Mouse (Mus musculus) CH12.LX (cell line): ENCODE measurements at regions not wholly inside any gene's neighbourhood (a gene's known extent, or its start where the extent isn't known, plus 50 kb on each side); places are given as distances from the start of the nearest gene placed in this dataset.

Experiments
- DNase-seq: peaks from one replicate; pipeline ENCODE4 v3.0.0-alpha.2; 2013; ENCODE audit errors: extremely low read depth
- H3K27ac ChIP-seq: 2 replicates; pipeline ENCODE4 v1.5.1; 2012; ENCODE audit warnings: low read depth, mild to moderate bottlenecking, control low read depth, moderate library complexity; ENCODE audit not compliant: insufficient read depth
- H3K27me3 ChIP-seq: replicated peaks from 2 replicates; pipeline ENCODE3; 2012; ENCODE audit warnings: inconsistent platforms
- H3K36me3 ChIP-seq, 2 experiments: replicated peaks in 1 of 2; 2 replicates each; pipeline versions ENCODE3 to v1.6.1; 2012; ENCODE audit warnings: inconsistent platforms in 1 of 2, low read length in 1 of 2, mild to moderate bottlenecking in 1 of 2, mixed read lengths in 1 of 2, moderate library complexity in 1 of 2; ENCODE audit not compliant: control insufficient read depth in 1 of 2, insufficient read depth in 1 of 2
- H3K4me1 ChIP-seq, 2 experiments: 2 replicates each; pipeline ENCODE4 v1.6.1; 2012; ENCODE audit warnings: inconsistent platforms in 1 of 2, moderate library complexity in 1 of 2; ENCODE audit not compliant: insufficient read depth in 2 of 2, control insufficient read depth in 1 of 2
- H3K4me2 ChIP-seq: 2 replicates; pipeline ENCODE4 v1.6.1; 2012; ENCODE audit warnings: low read depth, mild to moderate bottlenecking, control low read depth; ENCODE audit not compliant: poor library complexity, insufficient read depth, severe bottlenecking
- H3K4me3 ChIP-seq, 3 experiments: fragments of 150-350 bp in 1 of 3; sonication (generic) in 1 of 3; replicated peaks in 1 of 3; 2 replicates each; pipeline versions ENCODE3 to v1.5.1; 2011 to 2012; ENCODE audit warnings: low read depth in 2 of 3, low read length in 2 of 3, mild to moderate bottlenecking in 2 of 3, moderate library complexity in 2 of 3, control low read depth in 1 of 3, improper control_type of control experiment in 1 of 3, inconsistent platforms in 1 of 3, mixed read lengths in 1 of 3; ENCODE audit not compliant: poor library complexity in 1 of 3
- H3K79me2 ChIP-seq: replicated peaks from 2 replicates; pipeline ENCODE4 v1.6.1; 2012; ENCODE audit warnings: mild to moderate bottlenecking, moderate library complexity; ENCODE audit not compliant: control insufficient read depth, poor library complexity, insufficient read depth, severe bottlenecking; ENCODE audit errors: extremely low read depth
- H3K9ac ChIP-seq: 2 replicates; pipeline ENCODE4 v1.6.1; 2012; ENCODE audit warnings: low read depth, mild to moderate bottlenecking, control low read depth, moderate library complexity; ENCODE audit not compliant: insufficient read depth
- H3K9me3 ChIP-seq: replicated peaks from 2 replicates; pipeline ENCODE3; 2012; ENCODE audit warnings: low read length, inconsistent platforms, mixed read lengths
- CHD1 ChIP-seq: IDR thresholded peaks from 2 replicates; pipeline ENCODE4 v1.6.1; 2012; ENCODE audit warnings: low read depth, low read length, improper control_type of control experiment, inconsistent platforms
- CHD2 ChIP-seq: IDR thresholded peaks from 2 replicates; pipeline ENCODE4 v1.6.1; 2011; ENCODE audit warnings: low read length, improper control_type of control experiment
- CTCF ChIP-seq, 2 experiments: IDR thresholded peaks in 1 of 2; conservative IDR thresholded peaks in 1 of 2; 2 replicates each; pipeline ENCODE4 v1.5.1; 2011 to 2012; ENCODE audit warnings: low read depth in 2 of 2, low read length in 2 of 2, improper control_type of control experiment in 1 of 2, inconsistent platforms in 1 of 2, mild to moderate bottlenecking in 1 of 2, moderate library complexity in 1 of 2
- E2F4 ChIP-seq: IDR thresholded peaks from 2 replicates; pipeline ENCODE4 v1.6.1; 2011; ENCODE audit warnings: low read depth, low read length, improper control_type of control experiment; ENCODE audit not compliant: insufficient replicate concordance
- ETS1 ChIP-seq: conservative IDR thresholded peaks from 2 replicates; pipeline ENCODE4 v1.6.1; 2012; ENCODE audit warnings: low read depth, mild to moderate bottlenecking, inconsistent platforms, low read length, improper control_type of control experiment, moderate library complexity
- GABPA ChIP-seq: IDR thresholded peaks from 2 replicates; pipeline ENCODE4 v1.6.1; 2012; ENCODE audit warnings: low read depth, low read length, improper control_type of control experiment, inconsistent platforms; ENCODE audit not compliant: insufficient replicate concordance
- HCFC1 ChIP-seq: IDR thresholded peaks from 2 replicates; pipeline ENCODE4 v1.6.1; 2012; ENCODE audit warnings: low read depth, mild to moderate bottlenecking, inconsistent platforms, low read length, improper control_type of control experiment
- IRF4 ChIP-seq: IDR thresholded peaks from 2 replicates; pipeline ENCODE4 v1.6.1; 2014; ENCODE audit warnings: low read depth, mild to moderate bottlenecking, inconsistent platforms, low read length, improper control_type of control experiment
- JUN ChIP-seq: IDR thresholded peaks from 2 replicates; pipeline ENCODE4 v1.6.1; 2011; ENCODE audit warnings: low read depth, mild to moderate bottlenecking, low read length, improper control_type of control experiment, moderate library complexity; ENCODE audit not compliant: insufficient read depth
- JUND ChIP-seq: conservative IDR thresholded peaks from 2 replicates; pipeline ENCODE4 v1.6.1; 2011; ENCODE audit warnings: low read depth, low read length, improper control_type of control experiment
- KAT2A ChIP-seq: IDR thresholded peaks from 2 replicates; pipeline ENCODE4 v1.6.1; 2012; ENCODE audit warnings: low read length, improper control_type of control experiment, inconsistent platforms; ENCODE audit not compliant: insufficient replicate concordance
- MAFK ChIP-seq: IDR thresholded peaks from 2 replicates; pipeline ENCODE4 v1.6.1; 2011; ENCODE audit warnings: low read length, improper control_type of control experiment; ENCODE audit not compliant: insufficient replicate concordance
- MAX ChIP-seq: IDR thresholded peaks from 2 replicates; pipeline ENCODE4 v1.6.1; 2011; ENCODE audit warnings: low read length, improper control_type of control experiment
- MAZ ChIP-seq: IDR thresholded peaks from 2 replicates; pipeline ENCODE4 v1.6.1; 2012; ENCODE audit warnings: low read depth, mild to moderate bottlenecking, inconsistent platforms, low read length, improper control_type of control experiment, moderate library complexity
- MYC ChIP-seq: IDR thresholded peaks from 2 replicates; pipeline ENCODE4 v1.6.1; 2011; ENCODE audit warnings: low read depth, mild to moderate bottlenecking, improper control_type of control experiment, low read length
- NELFE ChIP-seq: IDR thresholded peaks from 2 replicates; pipeline ENCODE4 v1.6.1; 2011; ENCODE audit warnings: low read depth, low read length, improper control_type of control experiment
- NRF1 ChIP-seq: IDR thresholded peaks from 2 replicates; pipeline ENCODE4 v1.6.1; 2014; ENCODE audit warnings: low read depth, mild to moderate bottlenecking, inconsistent platforms, low read length, improper control_type of control experiment, moderate library complexity
- PAX5 ChIP-seq: IDR thresholded peaks from 2 replicates; pipeline ENCODE4 v1.6.1; 2012; ENCODE audit warnings: low read length, inconsistent platforms, mixed read lengths
- POLR2A ChIP-seq: IDR thresholded peaks from 2 replicates; pipeline ENCODE4 v1.6.1; 2011; ENCODE audit warnings: low read depth, mild to moderate bottlenecking, improper control_type of control experiment, low read length
- POLR2AphosphoS2 ChIP-seq: IDR thresholded peaks from 2 replicates; pipeline ENCODE4 v1.6.1; 2011; ENCODE audit warnings: low read depth, low read length, improper control_type of control experiment
- RAD21 ChIP-seq: IDR thresholded peaks from 2 replicates; pipeline ENCODE4 v1.6.1; 2011; ENCODE audit warnings: low read depth, mild to moderate bottlenecking, low read length, improper control_type of control experiment, moderate library complexity
- RCOR1 ChIP-seq: conservative IDR thresholded peaks from 2 replicates; pipeline ENCODE4 v1.6.1; 2012; ENCODE audit warnings: low read depth, mild to moderate bottlenecking, inconsistent platforms, low read length, improper control_type of control experiment
- SIN3A ChIP-seq: IDR thresholded peaks from 2 replicates; pipeline ENCODE4 v1.6.1; 2012; ENCODE audit warnings: low read length, improper control_type of control experiment, inconsistent platforms
- SMC3 ChIP-seq: IDR thresholded peaks from 2 replicates; pipeline ENCODE4 v1.6.1; 2011; ENCODE audit warnings: low read depth, low read length, improper control_type of control experiment
- TCF12 ChIP-seq: IDR thresholded peaks from 2 replicates; pipeline ENCODE4 v1.6.1; 2014; ENCODE audit warnings: low read depth, mild to moderate bottlenecking, inconsistent platforms, low read length, improper control_type of control experiment
- USF2 ChIP-seq: conservative IDR thresholded peaks from 2 replicates; pipeline ENCODE4 v1.6.1; 2011; ENCODE audit warnings: low read depth, low read length, improper control_type of control experiment
- ZC3H11A ChIP-seq: IDR thresholded peaks from 2 replicates; pipeline ENCODE4 v1.6.1; 2012; ENCODE audit warnings: low read depth, mild to moderate bottlenecking, inconsistent platforms, low read length, improper control_type of control experiment
- ZKSCAN1 ChIP-seq: IDR thresholded peaks from 2 replicates; pipeline ENCODE4 v1.6.1; 2012; ENCODE audit warnings: low read depth, inconsistent platforms, low read length, improper control_type of control experiment, borderline replicate concordance
- ZMIZ1 ChIP-seq: IDR thresholded peaks from 2 replicates; pipeline ENCODE4 v1.6.1; 2012; ENCODE audit warnings: low read depth, mild to moderate bottlenecking, inconsistent platforms, low read length, improper control_type of control experiment
- ZNF384 ChIP-seq: IDR thresholded peaks from 2 replicates; pipeline ENCODE4 v1.6.1; 2012; ENCODE audit warnings: low read depth, low read length, improper control_type of control experiment, inconsistent platforms
- dilution Hi-C: fragments of 300-500 bp; cut with MboI; formaldehyde crosslinking; loops from 2 replicates; pipeline ENCODE4 v1.14.3; 2020; ENCODE audit warnings: low sequenced_read_pairs; ENCODE audit not compliant: extremely low pct_unique_long_range_greater_than_20kb, extremely low pct_ligation_motif_present
- in situ Hi-C: fragments of 300-500 bp; cut with MboI; formaldehyde crosslinking; loops from 3 replicates; pipeline ENCODE4 v1.14.3; 2019; ENCODE audit warnings: low sequenced_read_pairs, low pct_ligation_motif_present, low pct_unique_long_range_greater_than_20kb, mixed read lengths

- no peaks in the 10 kb centered on the region for H3K27me3 ChIP-seq
- H3K79me2 ChIP-seq: no peaks in the 10 kb centered on the region
- in situ Hi-C loops: no loop called here
- no peak for DNase-seq
- no peak for TF ChIP-seq PAX5
- no peak for TF ChIP-seq ZMIZ1
- no peak for TF ChIP-seq MYC
- TF ChIP-seq CTCF (conservative IDR thresholded peaks at IDR 0.05 in 1 of 2, IDR thresholded peaks at IDR 0.05 in 1 of 2; ENCODE audit: low read depth in 2 of 2, low read length in 2 of 2): no peak; a peak in 1 of 4 replicates
- TF ChIP-seq NELFE: no peak
- no peak for TF ChIP-seq MAFK
- no peak for TF ChIP-seq NRF1
- TF ChIP-seq CHD1: no peak
- no peak for TF ChIP-seq POLR2A
- no peak for TF ChIP-seq E2F4
- H3K4me2 ChIP-seq: peak overlapping the region; percentile 81; the same call in 1 of the 2 replicates
- no peaks in the 10 kb centered on the region for H3K36me3 ChIP-seq
- H3K4me3 ChIP-seq: peak overlapping the region in 1 of 3 experiments; percentile 23
- H3K9ac ChIP-seq: 0 out of 2 replicates have a peak overlapping the region, but pooled peaks have one; percentile 46
- dilution Hi-C loops: no loop called here
- peaks cover 0 to 9% of the 10 kb centered on the region in 2 experiments; a peak in 2 of 4 replicates for H3K4me1 ChIP-seq
- H3K9me3 ChIP-seq: peaks cover 4% of the 10 kb centered on the region
- H3K27ac ChIP-seq: no peak overlapping the region
Observed at GRCm38 (mm10) chr3:130819031-130819836, 89.0 kb upstream of the Rpl34 start.

GRCm38 (mm10) chr3:130818467-130819030, 88.4 kb upstream of the Rpl34 start:
- peak; percentile 75 for DNase-seq
- peaks cover 0 to 9% of the 10 kb centered on the region in 2 experiments; a peak in 2 of 4 replicates for H3K4me1 ChIP-seq
- no peaks in the 10 kb centered on the region for H3K27me3 ChIP-seq
- H3K9ac ChIP-seq: peak overlapping the region; percentile 46; the same call in 1 of the 2 replicates
- no peaks in the 10 kb centered on the region for H3K36me3 ChIP-seq
- in situ Hi-C loops (no loop called here), dilution Hi-C loops (no loop called here)
- H3K4me3 ChIP-seq: peak overlapping the region in 1 of 3 experiments; percentile 23
- H3K4me2 ChIP-seq: peak overlapping the region; percentile 81
- no peaks in the 10 kb centered on the region for H3K79me2 ChIP-seq
- H3K27ac ChIP-seq: no peak overlapping the region
- peaks cover 4% of the 10 kb centered on the region for H3K9me3 ChIP-seq
- TF ChIP-seq JUND: no peak
- no peak for TF ChIP-seq ZNF384
- no peak for TF ChIP-seq GABPA
- no peak for TF ChIP-seq HCFC1
- no peak for TF ChIP-seq ETS1
- no peak for TF ChIP-seq NELFE
- TF ChIP-seq ZC3H11A: no peak
- no peak for TF ChIP-seq CHD1
- no peak for TF ChIP-seq MAZ
- TF ChIP-seq USF2: no peak
- peak; percentile 22; the same call in 1 of the 2 replicates for TF ChIP-seq POLR2A
- peak; percentile 86 for TF ChIP-seq SMC3
- no peak for TF ChIP-seq MAX
- no peak for TF ChIP-seq SIN3A
- no peak for TF ChIP-seq NRF1
- no peak for TF ChIP-seq MYC
- no peak for TF ChIP-seq ZKSCAN1
- no peak for TF ChIP-seq JUN
- TF ChIP-seq TCF12: peak; percentile 52; the same call in 1 of the 2 replicates
- no peak for TF ChIP-seq RCOR1
- no peak for TF ChIP-seq POLR2AphosphoS2
- peak; percentile 56 to 88 for TF ChIP-seq CTCF (conservative IDR thresholded peaks at IDR 0.05 in 1 of 2, IDR thresholded peaks at IDR 0.05 in 1 of 2; ENCODE audit: low read depth in 2 of 2, low read length in 2 of 2)
- peak; percentile 89 for TF ChIP-seq CHD2
- peak; percentile 73 for TF ChIP-seq IRF4
- TF ChIP-seq RAD21: peak; percentile 88
- TF ChIP-seq KAT2A: no peak
